Mouse (Mus musculus) bone marrow macrophage, adult 2 months (primary cell): ENCODE measurements around the gene Dll1.

Source experiments
- CTCF ChIP-seq: IDR thresholded peaks from 2 replicates; pipeline ENCODE4 v1.5.1; 2012; ENCODE audit warnings: low read depth, mild to moderate bottlenecking, low read length, moderate library complexity
- POLR2A ChIP-seq: IDR thresholded peaks from 2 replicates; pipeline ENCODE4 v1.6.1; 2012; ENCODE audit warnings: mild to moderate bottlenecking, low read depth, low read length, borderline replicate concordance

DNA sequence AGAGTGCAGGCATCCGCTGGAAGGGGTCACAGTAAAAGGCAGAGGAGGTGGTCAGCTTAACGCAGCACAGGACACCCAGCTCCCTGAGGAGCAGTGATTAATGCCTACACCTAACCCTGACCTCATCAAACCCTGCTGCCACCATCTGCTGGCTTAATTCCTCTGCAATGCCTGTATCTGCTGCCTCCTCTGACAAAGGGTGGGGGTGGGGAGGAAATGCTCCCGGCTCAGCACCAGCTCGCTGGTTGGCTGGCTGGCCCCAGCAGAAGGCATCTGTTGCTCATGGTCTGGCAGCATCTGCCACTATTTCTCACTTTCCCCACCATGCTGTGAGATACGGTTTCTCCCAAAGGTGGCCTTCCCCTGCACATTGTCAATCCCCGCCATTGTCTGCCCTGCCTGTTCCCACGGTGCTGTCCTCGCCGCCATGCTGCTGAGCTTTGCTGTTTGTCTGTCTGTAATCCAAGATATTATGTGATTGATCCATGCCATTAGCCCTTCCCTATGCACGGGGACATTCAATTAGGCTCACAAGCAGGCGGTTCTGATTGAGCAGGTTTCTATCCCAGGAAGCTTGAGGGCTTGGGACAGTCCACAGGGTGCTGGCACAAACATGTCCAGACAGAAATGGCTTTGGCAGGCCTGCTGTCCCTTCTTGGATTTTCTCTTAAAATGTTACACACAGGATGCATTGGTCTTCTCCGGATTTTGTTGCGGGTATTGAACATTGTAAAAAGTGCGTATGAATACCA, 33.4 kb downstream of the Dll1 start:
- TF ChIP-seq POLR2A (no peak), CTCF (no peak)
